ENCODE assay signal across 8 mouse cellular contexts in the genomic region with DNA sequence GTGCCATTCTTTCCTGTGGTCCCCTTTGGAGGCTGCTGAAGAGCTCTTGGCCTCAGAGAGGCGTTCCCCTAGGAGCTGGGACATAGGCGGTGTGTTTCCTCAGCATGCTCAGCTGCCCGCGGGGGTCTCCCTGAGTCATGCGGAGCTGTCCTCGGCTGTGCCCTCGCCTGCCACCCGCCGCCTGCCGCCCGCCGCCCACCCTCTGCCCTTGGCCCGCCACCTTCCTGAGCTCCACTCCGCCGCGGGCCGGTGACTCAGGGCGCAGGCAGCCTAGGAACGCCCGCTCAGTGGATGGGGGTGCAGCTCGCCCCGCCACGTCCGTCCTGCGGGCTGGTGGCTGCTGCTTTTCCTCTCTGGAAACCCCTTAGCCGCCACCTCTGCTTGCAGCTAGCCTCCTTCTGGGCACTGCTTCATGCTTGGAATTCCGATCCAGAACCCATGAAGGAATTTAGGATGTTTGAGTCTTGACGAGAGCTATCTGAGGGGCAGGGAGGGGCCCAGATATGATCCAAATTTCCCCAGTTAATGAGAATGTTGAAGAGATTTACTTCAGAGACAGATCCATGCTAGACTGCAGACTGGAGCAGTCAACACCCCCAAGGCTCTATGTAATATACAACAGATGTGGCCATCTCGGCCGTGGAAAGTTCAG. TPM values are rescaled to one million over a fixed set of nuclear protein-coding genes. Genes with fewer than 3 reads are reported as not detected.
DNase-seq lines count a peak whose midpoint lies in the region; ATAC-seq and TF ChIP-seq lines count a peak whose summit lies in the region.

No protein-coding gene starts in this region.

- intact Hi-C loops in gastrocnemius, postnatal 14 days (cut with DNase I; ENCODE audit: low total_unique reads), result no loop called here

- WGBS in hindbrain, postnatal 0 days, result 8% methylated on average over 26 of the region's 30 CpGs
- WGBS in liver, embryonic 13.5 days (ENCODE audit: insufficient replicate concordance), result 15% methylated on average over 30 of the region's 30 CpGs

- peak overlapping the region; percentile 19; the same call in 1 of the 2 replicates for H3K9ac ChIP-seq in hindbrain, postnatal 0 days (replicated peaks; ENCODE audit: low read length)
- H3K9ac ChIP-seq in liver, embryonic 13.5 days, result no peak overlapping the region

- peak overlapping the region; percentile 25 for H3K4me3 ChIP-seq in hindbrain, postnatal 0 days (ENCODE audit: low read length)
- H3K4me3 ChIP-seq in liver, embryonic 13.5 days (replicated peaks), result 0 out of 2 replicates have a peak overlapping the region, but pooled peaks have one; percentile 6

- H3K9me3 ChIP-seq in hindbrain, postnatal 0 days (ENCODE audit: low read length), result no peaks in the 10 kb centered on the region
- no peaks in the 10 kb centered on the region for H3K9me3 ChIP-seq in liver, embryonic 13.5 days (replicated peaks)

- H3K4me2 ChIP-seq in hindbrain, postnatal 0 days (ENCODE audit: low read depth, low read length), result peak overlapping the region; percentile 53
- H3K4me2 ChIP-seq in liver, embryonic 13.5 days, result peak overlapping the region; percentile 43

- peak; percentile 59; the same call in 1 of the 2 replicates for ATAC-seq in hindbrain, postnatal 0 days
- ATAC-seq in liver, embryonic 13.5 days (ENCODE audit: low read depth), result no peak

- no peak for TF ChIP-seq CTCF in hindbrain, postnatal 0 days (IDR thresholded peaks at IDR 0.05; ENCODE audit: low read depth)

- no peaks in the 10 kb centered on the region for H3K36me3 ChIP-seq in hindbrain, postnatal 0 days (ENCODE audit: insufficient read depth, low read length)
- no peaks in the 10 kb centered on the region for H3K36me3 ChIP-seq in liver, embryonic 13.5 days

- H3K27me3 ChIP-seq in hindbrain, postnatal 0 days (ENCODE audit: insufficient read depth, low read length), result no peaks in the 10 kb centered on the region
- H3K27me3 ChIP-seq in liver, embryonic 13.5 days, result peaks cover 25% of the 10 kb centered on the region

- no peak overlapping the region; the same call in 1 of the 2 replicates for H3K27ac ChIP-seq in hindbrain, postnatal 0 days
- no peak overlapping the region; the same call in 1 of the 2 replicates for H3K27ac ChIP-seq in liver, embryonic 13.5 days

- peak; percentile 99 for DNase-seq in Muller cell, postnatal 12 days (ENCODE audit: inconsistent ontology term)
- peak; percentile 30 to 48 for DNase-seq in adrenal gland, postnatal 4 days (ENCODE audit: low spot score in 2 of 2)
- peak; percentile 83 for DNase-seq in gastrocnemius, postnatal 14 days
- peak; percentile 20 for DNase-seq in hindbrain, postnatal 0 days (ENCODE audit: low spot score)
- no peak for DNase-seq in liver, embryonic 13.5 days
- peak; percentile 64 for DNase-seq in neural tube, embryonic 10.5 days (ENCODE audit: extremely low spot score, low spot score)
- DNase-seq in cerebellum, postnatal 4 days (ENCODE audit: low spot score in 2 of 2), result no peak
- no peak for DNase-seq in left cerebral cortex, adult 9 months (ENCODE audit: low spot score in 2 of 2)

- H3K4me1 ChIP-seq in hindbrain, postnatal 0 days (ENCODE audit: insufficient read depth, low read length), result no peaks in the 10 kb centered on the region; the same call in 1 of the 2 replicates
- 0 out of 2 replicates have a peak, but pooled peaks cover 7% of the 10 kb centered on the region for H3K4me1 ChIP-seq in liver, embryonic 13.5 days (replicated peaks)

RNA-seq across cellular contexts. Expression of a gene that starts 44.8 kb away (rescaled TPM):
- total RNA-seq in adrenal gland, postnatal 4 days (2021), result 1 to 10 TPM; 6.9 to 8.0 TPM
- total RNA-seq in gastrocnemius, postnatal 14 days (2021), result 1 to 10 TPM; 2.2 to 2.3 TPM
- total RNA-seq in hindbrain, postnatal 0 days (2014; rRNA removed), result 6.7 and 9.3 TPM in 2 replicates
- polyA plus RNA-seq in hindbrain, postnatal 0 days (2015; fragmentation: Nextera tagmentation; extraction: Ambion mirVana), result 1.2 and 1.5 TPM in 2 replicates
- 0.42 and 0.50 TPM in 2 replicates for polyA plus RNA-seq in liver, embryonic 13.5 days (2015; fragmentation: Nextera tagmentation; extraction: Ambion mirVana)

RNA-seq across cellular contexts. Expression of a gene that starts 51.4 kb away (rescaled TPM):
- total RNA-seq in adrenal gland, postnatal 4 days (2021), result 10 to 100 TPM; 21.0 to 22.3 TPM
- 10 to 100 TPM in 1 of 2 experiments, 1 to 10 TPM in 1; 7.5 to 13.5 TPM for total RNA-seq in gastrocnemius, postnatal 14 days (2021)
- 7.7 and 12.2 TPM in 2 replicates for total RNA-seq in hindbrain, postnatal 0 days (2014; rRNA removed)
- 5.5 and 5.9 TPM in 2 replicates for polyA plus RNA-seq in hindbrain, postnatal 0 days (2015; fragmentation: Nextera tagmentation; extraction: Ambion mirVana)
- polyA plus RNA-seq in liver, embryonic 13.5 days (2015; fragmentation: Nextera tagmentation; extraction: Ambion mirVana), result 1.6 and 1.8 TPM in 2 replicates

Comparison
In these comparisons a context has a peak if more than half of its experiments do, and no peak if none do; other contexts are left out.
1. DNase-seq: peak in Muller cell, postnatal 12 days (single experiment), adrenal gland, postnatal 4 days (2 of 2), gastrocnemius, postnatal 14 days (single experiment), hindbrain, postnatal 0 days (single experiment) and neural tube, embryonic 10.5 days (single experiment); none in liver, embryonic 13.5 days (single experiment), cerebellum, postnatal 4 days (0 of 2) and left cerebral cortex, adult 9 months (0 of 2).